Mouse (Mus musculus) heart, postnatal 14 days (tissue): ENCODE data around the gene Map3k14. TPM values are rescaled to one million over a fixed set of nuclear protein-coding genes. Genes with fewer than 3 reads are reported as not detected.

Experiments
- DNase-seq, 2 experiments: peaks; one replicate each; pipeline ENCODE4 v3.0.0; 2021 to 2022
- intact Hi-C: fragments of 180-260 bp; cut with DNase I; formaldehyde crosslinking; loops from one replicate; pipeline ENCODE4 v1.15.1; 2025
- total RNA-seq, 2 experiments: library from RNA; stranded (reverse); gene quantifications; 2 replicates each; pipeline ENCODE4 v1.2.3; 2021

The Map3k14 gene
- total RNA-seq, 2 experiments from 2014 or later, result 3.5 to 4.0 TPM

GRCm38 (mm10) chr11:103281784-103282183 is 14.5 kb upstream of the Map3k14 start:
- intact Hi-C loops, result loop anchor here (5.0 kb wide), 1 partner anchor 36 kb away; no protein-coding TSS in a partner anchor

GRCm38 (mm10) chr11:103276450-103276849 is 9.2 kb upstream of the Map3k14 start:
- intact Hi-C loops, result no loop called here
- DNase-seq, result no peak

More at GRCm38 (mm10) chr11:103281784-103282183, 14.5 kb upstream of the Map3k14 start:
- no peak for DNase-seq

DNA sequence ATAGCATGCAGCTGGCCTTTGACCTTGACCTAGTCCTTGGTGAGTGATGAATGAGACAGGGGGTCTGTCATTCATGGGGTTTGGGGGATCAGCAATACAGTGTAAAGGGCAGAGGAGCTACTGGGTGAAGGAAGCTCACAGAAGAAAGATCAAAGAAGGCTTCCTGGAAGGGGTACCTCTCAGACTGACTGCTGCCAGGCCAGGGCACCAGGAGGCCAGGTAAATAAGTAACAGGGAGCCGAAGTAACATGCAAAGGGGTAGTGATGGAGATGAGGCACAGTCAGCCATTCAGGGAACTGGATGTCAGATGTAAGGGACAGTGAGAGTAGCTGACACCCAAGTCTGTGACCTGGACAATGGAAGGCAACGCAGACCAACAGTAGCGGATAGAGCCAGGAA is 5.6 kb upstream of the Map3k14 start:
- intact Hi-C loops, result loop anchor here (1.0 to 2.0 kb wide), 2 partner anchors 40 to 105 kb away; no protein-coding TSS in a partner anchor
- DNase-seq, result no peak

GRCm38 (mm10) chr11:103271979-103272378 is 4.7 kb upstream of the Map3k14 start:
- intact Hi-C loops, result loop anchor here (1.0 to 2.0 kb wide), 3 partner anchors 39 to 104 kb away; no protein-coding TSS in a partner anchor
- peak; percentile 61 to 73 for DNase-seq

- DNase-seq, result no peak
- intact Hi-C loops, result no loop called here
These were observed 2.2 kb upstream of the Map3k14 start for GRCm38 (mm10) chr11:103269426-103269825.

- DNase-seq, result no peak
- intact Hi-C loops, result no loop called here
These were observed 1.6 kb upstream of the Map3k14 start for GRCm38 (mm10) chr11:103268905-103269304.

GRCm38 (mm10) chr11:103268350-103268749 is 1.1 kb upstream of the Map3k14 start:
- intact Hi-C loops, result no loop called here
- DNase-seq, result no peak

DNA sequence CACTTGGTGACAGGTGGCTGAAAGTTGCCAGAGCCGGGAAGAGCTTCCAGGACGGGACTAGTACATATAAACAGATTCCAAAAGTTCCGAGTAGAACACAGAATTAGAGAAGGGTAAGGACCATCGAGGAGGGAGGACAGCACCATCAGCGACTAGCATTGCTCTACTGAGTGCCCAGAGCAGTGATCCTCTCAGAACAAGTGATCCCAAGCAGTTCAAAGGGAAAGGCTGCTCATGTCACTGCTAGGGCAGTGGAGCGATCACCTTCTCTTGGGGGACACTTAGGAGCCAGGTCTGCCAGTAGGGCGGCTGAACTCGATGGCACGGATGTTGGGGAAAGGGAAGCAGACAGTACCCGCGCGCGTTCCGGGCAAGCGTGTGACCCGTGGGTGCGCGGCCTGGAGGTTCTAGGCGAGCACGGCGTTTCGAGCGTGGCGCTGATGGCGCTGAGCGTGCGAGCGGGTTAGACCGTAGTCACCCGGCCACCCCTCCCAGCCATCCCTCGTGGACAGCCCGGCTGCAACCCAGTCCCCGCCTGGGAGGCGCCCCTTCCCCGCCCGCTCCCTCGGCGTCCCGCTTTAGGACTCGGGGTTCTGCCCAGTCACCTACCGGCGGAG is 435 bp downstream of the Map3k14 start:
- no peak for DNase-seq
- intact Hi-C loops, result no loop called here

DNA sequence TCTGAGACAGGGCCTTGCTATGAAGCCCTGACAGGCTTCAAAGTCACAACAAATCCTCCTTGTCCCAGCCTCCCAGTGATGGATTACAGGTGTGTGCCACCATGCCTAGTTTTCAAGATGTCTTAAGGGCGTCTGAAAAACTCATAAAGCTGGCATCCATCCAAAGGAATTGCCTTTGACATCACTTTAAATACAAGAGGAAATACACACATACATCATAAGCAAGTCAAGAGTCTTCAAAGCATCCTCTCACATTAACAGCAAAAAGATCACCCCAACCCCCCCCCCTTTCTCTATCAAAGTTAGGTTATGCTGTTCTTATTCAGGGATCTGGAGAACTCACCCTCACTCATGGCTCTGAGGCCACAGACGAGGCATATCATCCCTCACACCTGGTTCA is 1.4 kb downstream of the Map3k14 start:
- intact Hi-C loops, result no loop called here
- no peak for DNase-seq

- DNase-seq, result no peak
- intact Hi-C loops, result no loop called here
These were observed 2.1 kb downstream of the Map3k14 start for GRCm38 (mm10) chr11:103265211-103265610.

DNA sequence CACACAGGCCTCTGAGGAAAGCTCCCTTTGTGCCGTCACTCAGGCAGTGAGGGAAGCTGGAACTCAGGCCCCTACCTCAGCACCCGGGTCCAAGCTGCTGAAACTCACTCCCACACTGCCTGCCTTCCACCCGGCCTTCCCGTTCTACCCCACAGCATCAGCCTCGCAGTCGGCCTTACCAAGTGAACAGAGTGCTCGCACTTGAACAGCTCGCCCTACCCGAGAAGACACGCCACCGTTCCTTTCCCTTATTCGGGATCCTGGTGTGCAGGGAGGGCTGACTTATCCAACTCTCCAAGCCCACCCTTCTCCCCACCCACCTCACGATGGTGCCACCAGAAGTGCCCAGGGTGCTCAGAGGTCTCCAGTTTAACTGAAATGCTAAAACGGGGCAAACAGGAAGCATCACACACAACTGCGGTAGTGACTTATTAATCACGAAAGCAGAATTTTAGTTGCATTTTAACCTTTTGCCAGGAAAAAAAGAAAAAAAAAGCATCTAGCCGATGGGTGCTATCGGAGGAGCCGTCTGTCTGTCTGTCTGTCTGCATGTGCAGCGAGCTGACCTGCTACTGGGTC is 2.8 kb downstream of the Map3k14 start:
- intact Hi-C loops, result no loop called here
- DNase-seq, result no peak

DNA sequence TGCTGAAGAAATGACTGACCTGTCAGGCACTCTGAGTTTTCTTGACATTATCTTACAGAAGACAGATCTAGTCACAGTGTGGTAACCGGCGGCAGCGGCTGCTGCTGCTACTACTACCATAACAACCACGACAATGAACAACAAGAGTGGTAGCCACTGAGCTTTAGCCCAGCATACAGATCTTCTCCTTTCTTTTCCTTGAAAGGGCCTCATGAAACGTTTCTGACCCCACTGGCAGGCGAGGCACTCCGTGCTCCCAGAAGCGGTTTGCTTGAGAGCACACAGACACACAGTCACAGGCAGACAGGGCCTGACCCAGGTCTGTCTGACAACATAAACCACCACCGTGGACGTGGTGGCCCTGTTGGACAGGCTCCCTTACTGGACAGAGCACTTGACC is 3.7 kb downstream of the Map3k14 start:
- intact Hi-C loops, result no loop called here
- no peak for DNase-seq

DNA sequence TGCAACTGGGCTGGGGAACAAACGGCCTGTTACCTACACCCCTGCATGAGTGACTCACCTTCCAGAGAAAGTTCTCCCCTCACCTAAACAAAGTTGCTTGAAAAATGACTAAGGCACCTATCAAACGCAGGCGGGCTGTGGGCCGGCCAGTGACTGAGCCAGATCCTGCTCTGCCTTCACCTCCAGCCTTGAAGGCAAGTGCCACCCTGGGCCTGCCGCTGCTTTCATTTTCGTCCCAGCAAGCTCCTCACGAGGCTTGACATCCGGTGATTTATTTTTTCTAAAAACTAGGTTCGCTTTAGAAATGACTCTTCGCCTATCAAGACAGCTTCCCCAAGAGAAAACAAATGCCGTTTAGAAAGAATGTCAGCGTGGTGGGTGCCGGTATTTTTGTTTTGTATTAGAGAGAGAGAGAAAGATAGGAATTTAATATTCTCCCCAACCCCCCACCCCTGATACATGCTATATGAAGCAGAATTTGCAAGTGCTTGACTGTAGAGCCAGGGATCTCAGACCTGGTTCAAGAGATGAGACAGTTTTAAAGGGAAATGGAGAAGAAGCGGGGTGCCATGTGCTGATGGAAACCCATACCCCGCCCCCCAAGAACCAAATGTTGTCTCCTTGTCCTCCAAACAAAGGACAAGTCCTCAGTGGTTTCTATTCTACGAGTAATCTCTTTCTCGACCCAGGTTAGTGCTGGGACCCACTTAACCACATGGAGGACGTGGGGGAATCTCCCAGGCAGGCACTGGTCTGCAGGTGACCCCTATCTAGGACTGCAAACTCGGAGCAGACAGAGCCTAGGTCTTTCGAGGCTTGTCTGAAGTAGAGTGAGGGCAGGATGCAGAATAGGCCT is 4.6 kb downstream of the Map3k14 start:
- intact Hi-C loops, result no loop called here
- peak in 1 of 2 experiments; percentile 40 for DNase-seq

DNA sequence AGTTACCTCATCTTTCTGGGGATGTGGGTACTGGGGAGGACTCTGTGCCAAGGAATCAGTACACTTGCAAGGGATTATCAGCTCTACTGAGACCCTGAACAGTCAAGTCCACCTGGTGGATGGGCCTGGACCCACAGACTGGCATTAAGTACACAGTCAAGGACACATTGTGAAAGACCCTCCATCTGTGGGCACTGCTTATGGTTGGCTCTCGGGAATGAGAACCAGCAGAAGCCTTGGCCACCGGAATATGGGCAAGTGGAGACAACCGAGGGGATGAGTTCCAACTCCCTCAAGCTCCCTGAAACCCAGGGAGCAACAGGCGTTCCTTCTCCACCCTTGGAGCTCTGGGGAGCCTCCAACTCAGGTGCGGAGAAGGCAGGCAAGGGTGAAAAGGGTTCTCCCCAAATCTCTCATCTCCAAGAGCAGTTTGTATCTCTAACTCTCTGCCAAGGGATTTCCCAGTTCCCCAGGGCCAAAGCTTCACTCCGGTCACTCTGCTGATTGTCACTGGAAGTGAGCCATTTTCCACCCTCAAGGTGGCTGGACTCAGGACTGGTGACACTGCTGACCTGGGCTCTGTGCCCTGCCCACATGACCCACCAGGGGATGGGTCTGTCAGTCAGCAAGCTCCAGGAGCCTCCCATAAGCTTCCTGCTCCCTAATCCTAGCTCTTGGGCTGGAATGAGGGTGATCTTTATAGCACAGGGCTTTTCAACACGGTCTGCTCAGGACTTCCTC is 5.4 kb downstream of the Map3k14 start:
- peak; percentile 52 to 64 for DNase-seq
- intact Hi-C loops, result no loop called here

DNA sequence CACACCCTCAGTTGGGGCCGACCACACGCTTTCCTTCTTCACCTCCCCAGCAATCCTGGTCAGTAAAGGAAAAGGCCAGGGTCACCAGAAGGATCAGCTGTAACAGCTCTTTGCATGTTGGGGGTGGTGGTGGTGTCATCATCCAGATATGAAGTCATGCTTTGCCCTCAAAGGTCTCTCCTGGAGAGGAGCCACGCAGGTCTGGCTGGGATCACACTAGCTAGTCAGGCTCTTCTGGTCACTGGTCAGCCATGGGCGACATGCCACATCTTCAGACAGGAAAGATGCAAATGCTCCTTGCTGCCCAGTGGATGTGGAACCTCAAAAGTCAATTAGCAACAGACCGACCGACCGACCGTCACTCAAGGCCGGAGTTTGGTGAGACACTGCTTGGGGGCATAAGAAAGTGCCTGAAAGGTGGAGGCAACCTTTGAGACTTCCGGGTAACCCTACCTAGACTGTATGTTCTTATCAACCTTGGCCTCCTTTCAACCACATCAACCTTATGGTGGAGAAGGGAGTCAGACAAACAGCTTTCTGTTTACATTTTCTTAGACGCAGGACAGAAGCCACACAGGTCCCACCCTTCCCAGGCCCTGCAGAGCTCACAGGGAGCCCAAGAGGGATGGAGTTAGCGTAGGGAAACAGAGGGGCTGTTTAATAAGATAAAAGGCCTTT is 6.6 kb downstream of the Map3k14 start:
- DNase-seq, result no peak
- intact Hi-C loops, result no loop called here

GRCm38 (mm10) chr11:103260034-103260433 is 7.2 kb downstream of the Map3k14 start:
- intact Hi-C loops, result no loop called here
- DNase-seq, result no peak

DNA sequence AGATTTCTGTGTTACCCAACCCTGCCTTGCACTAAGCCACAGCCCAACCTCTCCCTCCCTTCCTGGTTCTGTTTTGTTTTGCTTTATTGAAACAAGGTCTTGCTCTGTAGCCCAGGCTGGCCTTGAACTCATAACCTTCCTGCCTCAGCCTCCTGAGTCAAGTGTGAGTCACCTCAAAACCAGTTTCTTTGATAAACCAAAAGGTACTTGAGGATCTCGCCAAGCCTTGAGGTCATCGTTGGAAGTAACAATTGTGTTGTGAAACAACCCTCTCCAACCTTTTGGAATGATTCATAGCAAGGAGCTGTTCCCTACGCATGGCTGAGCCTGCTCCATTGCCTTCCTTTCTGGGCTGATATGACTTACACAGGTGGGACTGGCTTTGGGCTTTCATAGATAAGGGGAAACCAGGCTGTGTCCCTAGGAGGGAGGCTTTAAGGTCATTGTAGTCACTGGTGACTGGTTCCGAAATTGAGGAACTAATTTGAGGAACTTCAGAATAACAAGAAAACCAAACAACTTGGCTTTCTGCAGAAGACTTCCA is 9.3 kb downstream of the Map3k14 start:
- intact Hi-C loops, result no loop called here
- no peak for DNase-seq

DNA sequence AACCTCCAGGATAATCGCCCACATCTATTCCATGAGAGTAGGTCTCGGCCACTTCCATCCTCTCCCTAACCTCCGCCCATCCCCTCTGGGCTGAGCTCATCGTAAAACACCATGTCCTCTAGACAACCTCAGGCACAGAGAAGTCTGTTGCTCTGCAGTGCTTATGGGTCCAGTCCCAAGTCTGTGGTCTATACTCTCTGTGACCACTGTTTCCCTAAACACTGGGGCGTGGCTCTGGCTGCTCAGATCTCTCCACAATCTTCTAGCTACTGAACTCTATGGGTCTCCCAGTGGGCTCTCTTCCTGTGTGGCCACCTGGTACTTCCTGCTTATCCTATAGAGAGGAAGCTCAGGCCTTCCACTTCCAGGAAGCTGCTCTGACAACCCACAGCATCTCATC is 13.7 kb downstream of the Map3k14 start:
- intact Hi-C loops, result no loop called here
- no peak for DNase-seq

GRCm38 (mm10) chr11:103252380-103252779 is 14.9 kb downstream of the Map3k14 start:
- no peak for DNase-seq
- intact Hi-C loops, result no loop called here

DNA sequence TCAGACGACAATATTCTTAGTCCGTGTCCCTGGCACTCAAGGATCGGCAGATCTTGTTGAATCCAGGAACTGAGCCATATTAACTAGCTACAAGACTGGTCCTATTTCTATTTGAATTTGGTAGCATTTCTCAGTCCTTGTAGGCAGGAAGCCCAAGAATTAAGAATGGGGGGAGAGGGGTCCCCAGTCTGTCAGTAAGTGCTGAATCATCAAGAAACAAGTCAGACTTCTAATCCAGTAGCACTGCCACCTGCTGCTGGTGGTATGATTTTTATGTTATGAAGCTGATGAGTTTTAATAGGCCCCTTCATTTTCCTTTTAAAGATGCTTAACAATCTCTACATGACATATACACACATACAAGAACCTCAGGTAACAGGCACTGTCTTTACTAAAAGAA is 16.9 kb downstream of the Map3k14 start:
- no peak for DNase-seq
- intact Hi-C loops, result no loop called here
